Mouse (Mus musculus): ENCODE data around the gene Lsm3. TPM values are rescaled to one million over a fixed set of nuclear protein-coding genes. Genes with fewer than 3 reads are reported as not detected.

Gene Lsm3
- polyA plus RNA-seq, 1 experiment from 2014 or later: 280 TPM

GRCm38 (mm10) chr6:91514737-91515362 lies 878 bp upstream of the Lsm3 start:
- peak; percentile 2; the same call in 1 of the 2 replicates for ATAC-seq (replicated peaks; ENCODE audit: low FRiP score)
- 20% methylated on average over 10 of the region's 10 CpGs for WGBS
- Histone ChIP-seq H3K36me3 (peaks cover 42% of the 10 kb centered on the region), H3K27ac (peak overlapping the region; percentile 88), H3K9ac (peak overlapping the region; percentile 77), H3K9me3 (replicated peaks) (no peaks in the 10 kb centered on the region), H3K4me3 (replicated peaks) (peak overlapping the region; percentile 63), H3K4me2 (peak overlapping the region; percentile 70), H3K4me1 (peaks cover 36% of the 10 kb centered on the region), H3K27me3 (no peaks in the 10 kb centered on the region)

GRCm38 (mm10) chr6:91518454-91519020 lies 2.8 kb downstream of the Lsm3 start:
- H3K4me2 ChIP-seq: no peak overlapping the region
- H3K27me3 ChIP-seq: no peaks in the 10 kb centered on the region
- H3K27ac ChIP-seq: no peak overlapping the region
- no peak overlapping the region for H3K4me3 ChIP-seq (replicated peaks)
- H3K9ac ChIP-seq: no peak overlapping the region
- peaks cover 32% of the 10 kb centered on the region for H3K4me1 ChIP-seq
- 91% methylated on average over 7 of the region's 7 CpGs for WGBS
- H3K36me3 ChIP-seq: peaks cover 65% of the 10 kb centered on the region
- H3K9me3 ChIP-seq (replicated peaks): no peaks in the 10 kb centered on the region
- no peak for ATAC-seq (replicated peaks; ENCODE audit: low FRiP score)

- WGBS: 92% methylated on average over 5 of the region's 5 CpGs
- Histone ChIP-seq H3K9me3 (replicated peaks) (no peaks in the 10 kb centered on the region), H3K9ac (no peak overlapping the region), H3K27me3 (no peaks in the 10 kb centered on the region), H3K4me2 (no peak overlapping the region), H3K4me3 (replicated peaks) (no peak overlapping the region), H3K27ac (no peak overlapping the region), H3K4me1 (peaks cover under 1% of the 10 kb centered on the region; the same call in 1 of the 2 replicates), H3K36me3 (peaks cover 69% of the 10 kb centered on the region)
- ATAC-seq (replicated peaks; ENCODE audit: low FRiP score): no peak
Measured at GRCm38 (mm10) chr6:91522816-91523215, 7.1 kb downstream of the Lsm3 start.

GRCm38 (mm10) chr6:91525544-91525943 lies 9.8 kb downstream of the Lsm3 start:
- Histone ChIP-seq H3K9ac (no peak overlapping the region), H3K9me3 (replicated peaks) (no peaks in the 10 kb centered on the region), H3K27me3 (no peaks in the 10 kb centered on the region), H3K4me2 (no peak overlapping the region), H3K27ac (no peak overlapping the region), H3K4me1 (no peaks in the 10 kb centered on the region), H3K4me3 (replicated peaks) (no peak overlapping the region), H3K36me3 (peaks cover 42% of the 10 kb centered on the region)
- no peak for ATAC-seq (replicated peaks; ENCODE audit: low FRiP score)
- WGBS: 76% methylated on average over 4 of the region's 4 CpGs

GRCm38 (mm10) chr6:91527227-91527860 lies 11.6 kb downstream of the Lsm3 start:
- Histone ChIP-seq H3K4me2 (no peak overlapping the region), H3K27ac (no peak overlapping the region), H3K4me1 (peaks cover 3% of the 10 kb centered on the region), H3K27me3 (no peaks in the 10 kb centered on the region), H3K36me3 (peaks cover 24% of the 10 kb centered on the region), H3K4me3 (replicated peaks) (no peak overlapping the region), H3K9ac (no peak overlapping the region), H3K9me3 (replicated peaks) (no peaks in the 10 kb centered on the region)
- WGBS: 50% methylated on average over 5 of the region's 5 CpGs
- ATAC-seq (replicated peaks; ENCODE audit: low FRiP score): no peak

GRCm38 (mm10) chr6:91528265-91528664 lies 12.5 kb downstream of the Lsm3 start:
- Histone ChIP-seq H3K36me3 (peaks cover 15% of the 10 kb centered on the region), H3K27ac (no peak overlapping the region), H3K9me3 (replicated peaks) (no peaks in the 10 kb centered on the region), H3K4me2 (no peak overlapping the region), H3K9ac (no peak overlapping the region), H3K4me1 (peaks cover 11% of the 10 kb centered on the region), H3K4me3 (replicated peaks) (no peak overlapping the region), H3K27me3 (no peaks in the 10 kb centered on the region)
- no peak for ATAC-seq (replicated peaks; ENCODE audit: low FRiP score)
- WGBS: 74% methylated on average over 7 of the region's 7 CpGs

- Histone ChIP-seq H3K4me1 (peaks cover 19% of the 10 kb centered on the region), H3K9me3 (replicated peaks) (no peaks in the 10 kb centered on the region), H3K4me3 (replicated peaks) (no peak overlapping the region), H3K9ac (no peak overlapping the region), H3K27me3 (no peaks in the 10 kb centered on the region), H3K27ac (no peak overlapping the region), H3K36me3 (no peaks in the 10 kb centered on the region), H3K4me2 (no peak overlapping the region)
- ATAC-seq (replicated peaks; ENCODE audit: low FRiP score): no peak
- 91% methylated on average over 8 of the region's 8 CpGs for WGBS
Measured at GRCm38 (mm10) chr6:91530673-91531072, 14.9 kb downstream of the Lsm3 start.

- no peak overlapping the region for H3K4me2 ChIP-seq
- no peaks in the 10 kb centered on the region for H3K27me3 ChIP-seq
- H3K9me3 ChIP-seq (replicated peaks): no peaks in the 10 kb centered on the region
- H3K4me3 ChIP-seq (replicated peaks): no peak overlapping the region
- H3K27ac ChIP-seq: no peak overlapping the region
- peaks cover 19% of the 10 kb centered on the region for H3K4me1 ChIP-seq
- H3K9ac ChIP-seq: no peak overlapping the region
- WGBS: 86% methylated on average over 6 of the region's 6 CpGs
- ATAC-seq (replicated peaks; ENCODE audit: low FRiP score): no peak
- H3K36me3 ChIP-seq: no peaks in the 10 kb centered on the region
Measured at GRCm38 (mm10) chr6:91531276-91531675, 15.5 kb downstream of the Lsm3 start.

- no peak overlapping the region for H3K9ac ChIP-seq
- ATAC-seq (replicated peaks; ENCODE audit: low FRiP score): no peak
- H3K27ac ChIP-seq: peak overlapping the region; percentile 68
Measured at GRCm38 (mm10) chr6:91532661-91533060, 16.9 kb downstream of the Lsm3 start.

GRCm38 (mm10) chr6:91533359-91533758 lies 17.6 kb downstream of the Lsm3 start:
- Histone ChIP-seq H3K36me3 (no peaks in the 10 kb centered on the region), H3K27ac (0 out of 2 replicates have a peak overlapping the region, but pooled peaks have one; percentile 48), H3K9me3 (replicated peaks) (no peaks in the 10 kb centered on the region), H3K4me1 (peaks cover 19% of the 10 kb centered on the region), H3K4me3 (replicated peaks) (no peak overlapping the region), H3K9ac (no peak overlapping the region), H3K27me3 (no peaks in the 10 kb centered on the region), H3K4me2 (0 out of 2 replicates have a peak overlapping the region, but pooled peaks have one; percentile 18)
- WGBS: 20% methylated on average over 5 of the region's 5 CpGs
- peak; percentile 73 for ATAC-seq (replicated peaks; ENCODE audit: low FRiP score)

More at GRCm38 (mm10) chr6:91532661-91533060, 16.9 kb downstream of the Lsm3 start:
- 38% methylated on average over 6 of the region's 6 CpGs for WGBS
- H3K4me2 ChIP-seq: no peak overlapping the region
- H3K9me3 ChIP-seq (replicated peaks): no peaks in the 10 kb centered on the region
- H3K4me3 ChIP-seq (replicated peaks): no peak overlapping the region
- no peaks in the 10 kb centered on the region for H3K36me3 ChIP-seq
- H3K4me1 ChIP-seq: peaks cover 19% of the 10 kb centered on the region
- H3K27me3 ChIP-seq: no peaks in the 10 kb centered on the region

- Histone ChIP-seq H3K9me3 (replicated peaks) (no peaks in the 10 kb centered on the region), H3K36me3 (no peaks in the 10 kb centered on the region), H3K27me3 (no peaks in the 10 kb centered on the region), H3K27ac (peak overlapping the region; percentile 48; the same call in 1 of the 2 replicates), H3K4me1 (peaks cover 19% of the 10 kb centered on the region), H3K4me2 (0 out of 2 replicates have a peak overlapping the region, but pooled peaks have one; percentile 18), H3K4me3 (replicated peaks) (no peak overlapping the region), H3K9ac (no peak overlapping the region)
- ATAC-seq (replicated peaks; ENCODE audit: low FRiP score): no peak; the same call in 1 of the 2 replicates
- 10% methylated on average over 2 of the region's 2 CpGs for WGBS
Measured at GRCm38 (mm10) chr6:91533771-91534170, 18.0 kb downstream of the Lsm3 start.

GRCm38 (mm10) chr6:91534268-91534667 lies 18.5 kb downstream of the Lsm3 start:
- WGBS: 84% methylated on average over 4 of the region's 4 CpGs
- no peak for ATAC-seq (replicated peaks; ENCODE audit: low FRiP score)
- 0 out of 2 replicates have a peak overlapping the region, but pooled peaks have one; percentile 48 for H3K27ac ChIP-seq

More at GRCm38 (mm10) chr6:91534268-91534667, 18.5 kb downstream of the Lsm3 start:
- Histone ChIP-seq H3K27me3 (no peaks in the 10 kb centered on the region), H3K4me1 (peaks cover 19% of the 10 kb centered on the region), H3K4me3 (replicated peaks) (no peak overlapping the region), H3K9me3 (replicated peaks) (no peaks in the 10 kb centered on the region), H3K4me2 (no peak overlapping the region), H3K36me3 (no peaks in the 10 kb centered on the region), H3K9ac (no peak overlapping the region)

All from kidney, embryonic 15.5 days (tissue).